Mouse (Mus musculus): ENCODE measurements at regions not wholly inside any gene's neighbourhood (a gene's known extent, or its start where the extent isn't known, plus 50 kb on each side); places are given as distances from the start of the nearest gene placed in this dataset.
"Not testable (repeated sequence)": the region's sequence is repeated elsewhere in the genome, so short reads cannot be mapped to it uniquely, and the experiment has no call there.

DNA sequence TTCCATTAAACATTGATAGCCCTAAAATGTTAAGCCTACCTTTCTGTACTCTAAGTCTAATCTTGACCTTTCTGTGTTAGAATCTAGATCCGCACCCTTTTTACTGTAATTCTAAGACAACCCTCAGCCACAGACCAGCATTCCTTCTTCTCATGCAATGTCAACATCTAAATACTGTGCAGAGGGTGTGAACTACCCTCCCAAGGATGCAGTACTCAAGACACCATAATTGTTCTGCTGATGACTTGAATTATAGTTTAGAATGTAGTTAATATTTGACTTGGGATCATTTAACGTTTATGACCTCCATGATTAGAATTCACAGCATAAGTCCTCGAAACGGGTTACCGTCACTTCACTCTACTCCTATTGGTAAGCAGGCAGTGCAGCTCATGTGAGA lies 139.2 kb downstream of the Tpbg start:
- no peak overlapping the region for H3K9ac ChIP-seq (ENCODE audit: low read length)
- no peaks in the 10 kb centered on the region for H3K27me3 ChIP-seq (ENCODE audit: control insufficient read depth, insufficient read depth, low read length)
- no peak for ATAC-seq (ENCODE audit: insufficient number of reproducible peaks, insufficient read depth, low FRiP score, low read depth)
- no peak overlapping the region for H3K4me3 ChIP-seq (ENCODE audit: control insufficient read depth in 1 of 2, insufficient read depth in 1 of 2, low read depth in 1 of 2, low read length in 2 of 2)
- no peaks in the 10 kb centered on the region for H3K9me3 ChIP-seq (ENCODE audit: control insufficient read depth, low read length)
- 87% methylated on average over 5 of the region's 5 CpGs for WGBS
- no peak overlapping the region for H3K27ac ChIP-seq (replicated peaks in 1 of 2; ENCODE audit: control insufficient read depth in 1 of 2, insufficient read depth in 1 of 2, low read depth in 2 of 2, low read length in 2 of 2)
- no peaks in the 10 kb centered on the region for H3K36me3 ChIP-seq (ENCODE audit: control insufficient read depth, insufficient read depth, low read length)
- no peak overlapping the region for H3K4me2 ChIP-seq (ENCODE audit: low read length)
- no peaks in the 10 kb centered on the region for H3K4me1 ChIP-seq (ENCODE audit: control insufficient read depth in 2 of 2, insufficient read depth in 2 of 2, low read length in 2 of 2)

DNA sequence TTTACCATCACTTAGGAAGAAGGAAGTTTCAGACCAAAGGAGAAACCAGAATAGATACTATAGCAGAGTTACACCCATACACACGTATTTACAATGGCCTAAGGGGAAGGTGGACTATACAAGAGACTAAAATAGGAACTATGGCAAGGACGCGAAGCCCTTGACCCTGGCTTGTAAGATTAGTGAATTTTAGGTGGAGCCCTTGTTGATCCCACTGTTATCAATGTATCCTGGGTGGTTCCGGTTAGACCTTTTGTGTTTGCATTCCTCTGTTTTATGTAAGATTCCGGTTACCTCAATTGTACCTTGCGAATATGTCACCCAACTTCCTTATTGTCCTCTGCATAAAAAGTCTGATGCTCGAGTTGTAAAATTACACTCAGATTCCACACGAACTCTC lies 141.3 kb downstream of the Tpbg start:
- not testable (repeated sequence) for H3K9me3 ChIP-seq (ENCODE audit: control insufficient read depth, low read length); H3K27me3 ChIP-seq (ENCODE audit: control insufficient read depth, insufficient read depth, low read length); H3K36me3 ChIP-seq (ENCODE audit: control insufficient read depth, insufficient read depth, low read length); H3K9ac ChIP-seq (ENCODE audit: low read length); ATAC-seq (ENCODE audit: insufficient number of reproducible peaks, insufficient read depth, low FRiP score, low read depth); H3K27ac ChIP-seq (replicated peaks in 1 of 2; ENCODE audit: control insufficient read depth in 1 of 2, insufficient read depth in 1 of 2, low read depth in 2 of 2, low read length in 2 of 2); H3K4me1 ChIP-seq (ENCODE audit: control insufficient read depth in 2 of 2, insufficient read depth in 2 of 2, low read length in 2 of 2); H3K4me3 ChIP-seq (ENCODE audit: control insufficient read depth in 1 of 2, insufficient read depth in 1 of 2, low read depth in 1 of 2, low read length in 2 of 2); H3K4me2 ChIP-seq (ENCODE audit: low read length)
- 83% methylated on average over 6 of the region's 8 CpGs for WGBS

DNA sequence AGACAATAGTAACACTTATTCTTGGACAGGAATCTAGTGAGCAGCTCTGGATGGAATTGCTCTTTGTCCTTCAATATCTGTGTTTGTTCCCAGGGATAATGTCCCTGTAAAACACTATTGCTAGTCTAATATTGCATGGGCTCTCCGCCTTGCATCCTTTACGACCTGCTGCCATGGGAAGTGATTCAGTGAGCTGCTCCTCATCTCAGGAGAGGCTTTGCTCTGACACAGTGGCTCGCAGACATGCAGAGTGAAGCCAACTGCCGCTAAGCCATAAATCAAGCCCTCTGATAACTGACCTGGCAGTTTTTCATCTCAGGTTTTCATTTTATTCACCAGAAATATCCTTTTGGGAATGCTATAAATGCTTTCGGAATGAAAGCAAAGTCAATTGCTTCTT lies 143.5 kb downstream of the Tpbg start:
- H3K27ac ChIP-seq (replicated peaks in 1 of 2; ENCODE audit: control insufficient read depth in 1 of 2, insufficient read depth in 1 of 2, low read depth in 2 of 2, low read length in 2 of 2), result no peak overlapping the region
- H3K4me1 ChIP-seq (ENCODE audit: control insufficient read depth in 2 of 2, insufficient read depth in 2 of 2, low read length in 2 of 2), result no peaks in the 10 kb centered on the region
- WGBS, result 64% methylated on average over 5 of the region's 5 CpGs
- H3K9ac ChIP-seq (ENCODE audit: low read length), result no peak overlapping the region
- ATAC-seq (ENCODE audit: insufficient number of reproducible peaks, insufficient read depth, low FRiP score, low read depth), result no peak
- H3K36me3 ChIP-seq (ENCODE audit: control insufficient read depth, insufficient read depth, low read length), result no peaks in the 10 kb centered on the region
- H3K4me2 ChIP-seq (ENCODE audit: low read length), result no peak overlapping the region
- no peak overlapping the region for H3K4me3 ChIP-seq (ENCODE audit: control insufficient read depth in 1 of 2, insufficient read depth in 1 of 2, low read depth in 1 of 2, low read length in 2 of 2)
- H3K27me3 ChIP-seq (ENCODE audit: control insufficient read depth, insufficient read depth, low read length), result no peaks in the 10 kb centered on the region
- H3K9me3 ChIP-seq (ENCODE audit: control insufficient read depth, low read length), result no peaks in the 10 kb centered on the region

DNA sequence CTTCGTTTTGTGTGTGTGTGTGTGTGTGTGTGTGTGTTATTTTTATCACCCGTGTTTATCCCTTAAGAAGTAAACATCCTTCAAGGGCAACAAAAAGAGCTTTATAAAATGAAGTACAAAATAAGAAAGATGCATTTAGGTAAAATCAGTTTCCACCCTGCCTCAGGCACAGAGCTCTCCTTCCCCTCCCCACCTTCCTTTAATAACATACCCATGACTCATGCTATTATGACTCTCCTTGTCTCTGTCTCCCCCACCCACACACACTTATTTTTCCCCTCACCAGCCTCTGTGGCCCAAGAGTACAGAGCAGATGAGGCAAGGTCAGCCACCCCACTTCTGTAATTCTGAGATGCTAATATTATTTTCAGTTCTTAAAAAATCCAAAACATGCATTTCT lies 144.0 kb downstream of the Tpbg start:
- ATAC-seq (ENCODE audit: insufficient number of reproducible peaks, insufficient read depth, low FRiP score, low read depth), result no peak
- H3K9ac ChIP-seq (ENCODE audit: low read length), result no peak overlapping the region
- no peaks in the 10 kb centered on the region for H3K4me1 ChIP-seq (ENCODE audit: control insufficient read depth in 2 of 2, insufficient read depth in 2 of 2, low read length in 2 of 2)
- H3K4me3 ChIP-seq (ENCODE audit: control insufficient read depth in 1 of 2, insufficient read depth in 1 of 2, low read depth in 1 of 2, low read length in 2 of 2), result no peak overlapping the region
- H3K4me2 ChIP-seq (ENCODE audit: low read length), result no peak overlapping the region
- no peaks in the 10 kb centered on the region for H3K27me3 ChIP-seq (ENCODE audit: control insufficient read depth, insufficient read depth, low read length)
- no peak overlapping the region for H3K27ac ChIP-seq (replicated peaks in 1 of 2; ENCODE audit: control insufficient read depth in 1 of 2, insufficient read depth in 1 of 2, low read depth in 2 of 2, low read length in 2 of 2)
- WGBS, result 66% methylated on average over 2 of the region's 2 CpGs
- H3K36me3 ChIP-seq (ENCODE audit: control insufficient read depth, insufficient read depth, low read length), result no peaks in the 10 kb centered on the region
- H3K9me3 ChIP-seq (ENCODE audit: control insufficient read depth, low read length), result no peaks in the 10 kb centered on the region

DNA sequence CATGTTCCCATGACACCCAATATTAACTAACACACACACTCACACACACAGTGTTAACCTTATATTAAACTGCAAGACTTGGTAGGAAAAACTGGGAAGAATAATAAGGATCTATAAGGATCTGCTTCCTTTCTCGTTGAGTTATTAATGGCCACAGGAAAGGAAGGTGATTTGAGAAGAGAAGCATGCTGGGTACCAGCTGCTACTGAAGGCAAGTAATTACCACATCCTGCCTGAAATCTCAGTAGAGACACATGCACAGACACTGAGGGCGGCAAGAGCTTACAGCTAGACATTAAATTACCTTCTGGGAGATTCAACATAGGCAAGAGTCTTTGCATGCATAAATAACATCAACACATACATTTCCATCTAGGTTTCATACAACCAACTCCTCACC lies 160.8 kb downstream of the Tpbg start:
- Histone ChIP-seq H3K36me3 (ENCODE audit: control insufficient read depth, insufficient read depth, low read length) (no peaks in the 10 kb centered on the region), H3K9ac (ENCODE audit: low read length) (no peak overlapping the region), H3K9me3 (ENCODE audit: control insufficient read depth, low read length) (no peaks in the 10 kb centered on the region), H3K4me3 (ENCODE audit: control insufficient read depth in 1 of 2, insufficient read depth in 1 of 2, low read depth in 1 of 2, low read length in 2 of 2) (no peak overlapping the region), H3K4me2 (ENCODE audit: low read length) (no peak overlapping the region), H3K4me1 (ENCODE audit: control insufficient read depth in 2 of 2, insufficient read depth in 2 of 2, low read length in 2 of 2) (no peaks in the 10 kb centered on the region), H3K27me3 (ENCODE audit: control insufficient read depth, insufficient read depth, low read length) (no peaks in the 10 kb centered on the region), H3K27ac (replicated peaks in 1 of 2; ENCODE audit: control insufficient read depth in 1 of 2, insufficient read depth in 1 of 2, low read depth in 2 of 2, low read length in 2 of 2) (no peak overlapping the region)
- no peak for ATAC-seq (ENCODE audit: insufficient number of reproducible peaks, insufficient read depth, low FRiP score, low read depth)
- WGBS, result 76% methylated on average over 2 of the region's 2 CpGs

DNA sequence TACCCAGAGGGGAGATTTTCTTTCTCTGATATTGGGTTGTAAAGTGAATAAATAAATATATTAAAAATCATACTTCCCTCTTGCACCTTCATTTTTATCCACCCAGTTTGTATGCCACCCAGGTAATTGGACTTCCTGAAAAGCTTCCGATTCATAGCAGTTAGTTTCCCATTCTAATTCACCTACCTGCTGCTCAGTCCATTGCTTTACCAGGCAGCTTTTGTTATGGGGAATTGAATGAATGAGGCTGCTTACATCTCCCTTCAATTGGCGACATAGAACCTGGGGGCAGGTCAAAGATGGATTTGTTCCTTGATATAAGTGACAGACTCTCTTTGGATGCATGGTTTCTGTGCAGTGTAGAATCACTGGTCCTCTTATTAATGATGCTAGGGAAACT lies 169.5 kb downstream of the Tpbg start:
- Histone ChIP-seq H3K36me3 (ENCODE audit: control insufficient read depth, insufficient read depth, low read length) (no peaks in the 10 kb centered on the region), H3K9me3 (ENCODE audit: control insufficient read depth, low read length) (no peaks in the 10 kb centered on the region), H3K27ac (replicated peaks in 1 of 2; ENCODE audit: control insufficient read depth in 1 of 2, insufficient read depth in 1 of 2, low read depth in 2 of 2, low read length in 2 of 2) (no peak overlapping the region), H3K4me3 (ENCODE audit: control insufficient read depth in 1 of 2, insufficient read depth in 1 of 2, low read depth in 1 of 2, low read length in 2 of 2) (no peak overlapping the region), H3K27me3 (ENCODE audit: control insufficient read depth, insufficient read depth, low read length) (no peaks in the 10 kb centered on the region), H3K4me1 (ENCODE audit: control insufficient read depth in 2 of 2, insufficient read depth in 2 of 2, low read length in 2 of 2) (no peaks in the 10 kb centered on the region), H3K4me2 (ENCODE audit: low read length) (no peak overlapping the region), H3K9ac (ENCODE audit: low read length) (no peak overlapping the region)
- no peak for ATAC-seq (ENCODE audit: insufficient number of reproducible peaks, insufficient read depth, low FRiP score, low read depth)
- 70% methylated on average over 2 of the region's 2 CpGs for WGBS

DNA sequence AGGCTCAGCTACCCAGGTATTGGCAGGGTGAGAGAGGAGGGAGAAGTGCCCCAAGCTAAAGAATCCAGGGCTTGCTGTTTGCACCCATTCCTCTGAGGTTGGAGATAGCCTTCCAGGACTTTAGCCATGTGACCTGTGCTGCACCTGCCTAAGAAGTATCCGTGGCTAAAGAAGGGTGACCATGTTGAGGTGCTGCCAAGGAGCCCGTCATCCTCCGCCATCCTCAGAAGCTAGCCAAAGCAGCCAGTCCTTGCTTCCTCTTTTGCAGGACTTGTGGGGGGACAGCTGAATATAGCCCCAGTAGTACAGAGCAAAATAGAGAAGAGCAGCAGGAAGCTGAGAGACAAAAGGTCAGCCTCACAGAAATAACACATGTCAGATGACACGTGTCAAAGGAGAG lies 173.7 kb downstream of the Tpbg start:
- Histone ChIP-seq H3K9me3 (ENCODE audit: control insufficient read depth, low read length) (no peaks in the 10 kb centered on the region), H3K4me3 (ENCODE audit: control insufficient read depth in 1 of 2, insufficient read depth in 1 of 2, low read depth in 1 of 2, low read length in 2 of 2) (no peak overlapping the region), H3K36me3 (ENCODE audit: control insufficient read depth, insufficient read depth, low read length) (no peaks in the 10 kb centered on the region), H3K27me3 (ENCODE audit: control insufficient read depth, insufficient read depth, low read length) (no peaks in the 10 kb centered on the region), H3K4me1 (ENCODE audit: control insufficient read depth in 2 of 2, insufficient read depth in 2 of 2, low read length in 2 of 2) (no peaks in the 10 kb centered on the region), H3K4me2 (ENCODE audit: low read length) (no peak overlapping the region), H3K27ac (replicated peaks in 1 of 2; ENCODE audit: control insufficient read depth in 1 of 2, insufficient read depth in 1 of 2, low read depth in 2 of 2, low read length in 2 of 2) (no peak overlapping the region), H3K9ac (ENCODE audit: low read length) (no peak overlapping the region)
- ATAC-seq (ENCODE audit: insufficient number of reproducible peaks, insufficient read depth, low FRiP score, low read depth), result no peak
- WGBS, result 69% methylated on average over 4 of the region's 4 CpGs

DNA sequence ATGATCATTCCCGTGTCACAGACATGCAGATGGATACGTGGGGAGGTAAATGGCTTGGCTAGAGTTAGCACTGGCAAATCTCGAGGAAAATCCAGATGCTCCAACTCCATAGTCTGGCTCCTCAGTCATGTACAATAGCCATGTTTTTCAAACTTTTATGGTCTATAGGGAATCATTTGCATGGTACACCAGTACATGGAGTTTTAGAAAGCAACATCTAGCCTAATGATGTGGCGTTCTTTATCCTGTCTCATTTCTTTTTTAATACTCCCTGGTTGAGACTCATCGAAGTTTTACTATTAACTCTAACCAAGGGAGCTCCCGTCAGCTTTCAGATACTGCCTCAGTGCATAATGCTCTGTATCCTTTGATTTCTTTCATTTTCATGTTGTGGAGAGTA lies 178.0 kb downstream of the Tpbg start:
- WGBS, result 84% methylated on average over 6 of the region's 6 CpGs
- Histone ChIP-seq H3K4me1 (ENCODE audit: control insufficient read depth in 2 of 2, insufficient read depth in 2 of 2, low read length in 2 of 2) (no peaks in the 10 kb centered on the region), H3K36me3 (ENCODE audit: control insufficient read depth, insufficient read depth, low read length) (no peaks in the 10 kb centered on the region), H3K4me2 (ENCODE audit: low read length) (no peak overlapping the region), H3K27me3 (ENCODE audit: control insufficient read depth, insufficient read depth, low read length) (no peaks in the 10 kb centered on the region), H3K9me3 (ENCODE audit: control insufficient read depth, low read length) (no peaks in the 10 kb centered on the region), H3K4me3 (ENCODE audit: control insufficient read depth in 1 of 2, insufficient read depth in 1 of 2, low read depth in 1 of 2, low read length in 2 of 2) (no peak overlapping the region), H3K9ac (ENCODE audit: low read length) (no peak overlapping the region), H3K27ac (replicated peaks in 1 of 2; ENCODE audit: control insufficient read depth in 1 of 2, insufficient read depth in 1 of 2, low read depth in 2 of 2, low read length in 2 of 2) (no peak overlapping the region)
- no peak for ATAC-seq (ENCODE audit: insufficient number of reproducible peaks, insufficient read depth, low FRiP score, low read depth)
